Mouse (Mus musculus): ENCODE results near the gene Lrp2.

DNA sequence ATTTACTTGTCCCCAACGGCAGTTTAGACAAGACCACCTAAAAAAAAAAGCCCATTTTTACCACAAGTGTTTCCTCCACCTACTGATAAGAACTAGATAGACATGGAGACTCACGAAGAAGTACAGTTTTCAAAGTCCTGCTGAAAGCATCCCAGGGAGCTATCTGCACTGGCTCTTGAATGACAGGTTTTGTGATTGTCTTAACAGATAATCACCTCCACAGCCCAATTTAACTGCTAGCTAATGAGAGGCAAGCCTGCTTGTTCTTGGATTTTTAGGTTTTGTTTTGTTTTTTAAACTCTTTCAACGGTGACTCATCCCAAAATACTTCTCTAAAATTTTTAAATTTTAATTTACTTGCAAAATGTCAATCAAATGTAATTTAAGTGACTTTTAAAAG lies 144.2 kb downstream of the Lrp2 start:
- no peak for TF ChIP-seq POLR2A (IDR thresholded peaks at IDR 0.05; ENCODE audit: control insufficient read depth, extremely low read depth, insufficient read depth, low read length, poor library complexity)
- TF ChIP-seq CTCF (IDR thresholded peaks at IDR 0.05; ENCODE audit: borderline replicate concordance, control insufficient read depth, extremely low read depth, insufficient read depth, low read length, poor library complexity): no peak
